Mouse (Mus musculus) heart, postnatal 0 days (tissue): ENCODE measurements around the gene Rheb. TPM values are rescaled to one million over a fixed set of nuclear protein-coding genes. Genes with fewer than 3 reads are reported as not detected.

Experiments
- ATAC-seq: fragments of 200-750 bp; cut with Nextera tagmentation; 2 replicates; pipeline ENCODE4 v1.8.0; 2017; ENCODE audit warnings: low read depth, moderate number of reproducible peaks, moderate library complexity; ENCODE audit not compliant: insufficient read depth
- DNase-seq: peaks from one replicate; pipeline ENCODE4 v3.0.0-alpha.2; 2016; ENCODE audit warnings: low spot score
- H3K27ac ChIP-seq: fragments of 300-500 bp; sonication (generic); 2 replicates; pipeline ENCODE4 v1.5.1; 2014; ENCODE audit warnings: low read depth, mild to moderate bottlenecking
- H3K27me3 ChIP-seq: fragments of 300-500 bp; sonication (generic); 2 replicates; pipeline ENCODE4 v1.6.1; 2014; ENCODE audit warnings: low read length, mixed read lengths; ENCODE audit not compliant: control insufficient read depth, insufficient read depth
- H3K36me3 ChIP-seq: fragments of 300-500 bp; sonication (generic); replicated peaks from 2 replicates; pipeline ENCODE4 v1.6.1; 2014; ENCODE audit warnings: low read length, mixed read lengths; ENCODE audit not compliant: control insufficient read depth, insufficient read depth
- H3K4me1 ChIP-seq: fragments of 300-500 bp; sonication (generic); 2 replicates; pipeline ENCODE4 v1.6.1; 2014; ENCODE audit warnings: antibody characterized with exemption; ENCODE audit not compliant: control insufficient read depth, insufficient read depth
- H3K4me2 ChIP-seq: fragments of 300-500 bp; sonication (generic); 2 replicates; pipeline ENCODE4 v1.6.1; 2014; ENCODE audit warnings: low read depth, mild to moderate bottlenecking, low read length, moderate library complexity
- H3K4me3 ChIP-seq: fragments of 300-500 bp; sonication (generic); 2 replicates; pipeline ENCODE4 v1.5.1; 2014; ENCODE audit warnings: low read depth, low read length
- H3K9ac ChIP-seq: fragments of 300-500 bp; sonication (generic); replicated peaks from 2 replicates; pipeline ENCODE4 v1.6.1; 2014; ENCODE audit warnings: low read depth, low read length, mixed read lengths
- H3K9me3 ChIP-seq: fragments of 300-500 bp; sonication (generic); replicated peaks from 2 replicates; pipeline ENCODE4 v1.6.1; 2016; ENCODE audit warnings: low read length; ENCODE audit not compliant: control insufficient read depth
- CTCF ChIP-seq: IDR thresholded peaks from 2 replicates; pipeline ENCODE4 v1.5.1; 2016; ENCODE audit warnings: antibody characterized with exemption, control low read depth, low read depth
- EP300 ChIP-seq: IDR thresholded peaks from 2 replicates; pipeline ENCODE4 v1.6.1; 2016; ENCODE audit warnings: antibody characterized with exemption, low read depth
- WGBS: fragments of 180-500 bp; shearing (Covaris S2); extraction: QIAGEN DNeasy Blood & Tissue Kit; methylation state at CpG from one replicate; pipeline ENCODE4 v1.1.7; 2014; 5-methylcytosine and 5-hydroxymethylcytosine counted together
- polyA plus RNA-seq: library from polyadenylated mRNA; unstranded; fragments of >200 nt; fragmentation: Nextera tagmentation; extraction: Ambion mirVana; gene quantifications from 2 replicates; pipeline ENCODE4 v1.2.1, GENCODE M21; 2015
- total RNA-seq: library from RNA; depleted of rRNA; stranded (reverse); fragments of >200 nt; gene quantifications from 2 replicates; pipeline ENCODE4 v1.2.3, GENCODE M21; 2014; ENCODE audit warnings: low replicate concordance

The Rheb gene
- total and polyA plus RNA-seq, 2 experiments from 2014 or later, result 101 to 250 TPM

DNA sequence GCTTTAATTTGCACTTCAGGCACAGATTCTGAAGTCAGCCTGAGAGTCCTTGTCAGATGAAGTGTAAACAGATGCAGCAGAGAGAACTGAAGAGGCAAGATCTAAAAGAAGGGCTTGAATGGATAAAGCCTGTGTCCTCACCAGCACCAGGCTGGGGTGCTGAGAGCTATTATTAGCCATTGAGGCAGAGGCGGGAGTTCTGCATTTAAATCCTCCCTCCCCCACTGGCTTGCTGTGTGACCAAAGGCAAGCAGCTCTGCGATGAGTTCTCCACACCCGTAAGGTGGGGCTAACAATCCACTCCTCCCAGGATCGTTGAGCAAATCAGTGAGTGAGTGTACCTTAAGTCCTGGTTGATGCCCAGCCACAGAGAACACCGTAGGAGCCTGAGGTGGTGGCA, 61.4 kb downstream of the Rheb start:
- Histone ChIP-seq H3K9ac (no peak overlapping the region), H3K27me3 (no peaks in the 10 kb centered on the region), H3K9me3 (peaks cover 16% of the 10 kb centered on the region), H3K4me1 (0 out of 2 replicates have a peak, but pooled peaks cover 5% of the 10 kb centered on the region), H3K4me2 (peak overlapping the region; percentile 35), H3K36me3 (no peaks in the 10 kb centered on the region), H3K27ac (no peak overlapping the region; the same call in 1 of the 2 replicates), H3K4me3 (no peak overlapping the region)
- ATAC-seq (peak; percentile 79), DNase-seq (peak; percentile 39)
- no peak for TF ChIP-seq CTCF
- TF ChIP-seq EP300, result no peak
- WGBS, result 8% methylated on average over 5 of the region's 5 CpGs

DNA sequence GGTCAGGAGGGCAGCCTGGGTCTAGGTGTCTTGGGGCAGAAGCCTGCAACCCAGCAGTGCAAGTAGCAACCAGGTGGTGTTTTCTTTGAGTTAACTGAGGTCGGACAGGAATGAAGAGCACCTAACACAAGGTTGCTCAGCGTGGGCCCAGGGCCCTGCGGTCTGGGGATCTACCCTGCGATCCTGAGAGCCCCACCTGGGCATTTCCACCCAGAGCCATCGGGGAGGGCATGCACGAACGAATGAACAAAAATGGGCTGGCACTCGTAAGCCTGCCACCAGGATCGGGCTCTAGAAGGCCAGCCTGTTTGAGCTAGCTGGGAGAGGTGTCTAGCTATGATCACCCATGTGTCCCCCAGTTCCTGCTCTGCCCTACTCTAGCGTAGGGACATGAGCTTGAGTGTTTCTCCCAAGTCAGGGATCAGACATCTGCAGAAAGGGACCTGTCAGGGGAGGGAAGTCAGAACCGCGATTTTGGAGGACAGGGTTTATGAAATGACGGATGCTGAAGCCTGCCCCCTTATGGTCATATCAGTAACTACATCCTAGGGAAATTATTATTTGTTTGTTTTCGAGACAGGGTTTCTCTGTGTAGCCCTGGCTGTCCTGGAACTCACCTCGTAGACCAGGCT, 62.4 kb downstream of the Rheb start:
- peak; percentile 57 for DNase-seq
- no peak overlapping the region for H3K9ac ChIP-seq
- no peaks in the 10 kb centered on the region for H3K36me3 ChIP-seq
- TF ChIP-seq CTCF, result peak; percentile 68
- no peak for TF ChIP-seq EP300
- no peaks in the 10 kb centered on the region for H3K27me3 ChIP-seq
- peaks cover 9% of the 10 kb centered on the region for H3K9me3 ChIP-seq
- 51% methylated on average over 15 of the region's 15 CpGs for WGBS
- no peak overlapping the region for H3K4me2 ChIP-seq
- no peak overlapping the region for H3K4me3 ChIP-seq
- H3K4me1 ChIP-seq, result 0 out of 2 replicates have a peak, but pooled peaks cover 5% of the 10 kb centered on the region
- ATAC-seq, result peak; percentile 53; the same call in 1 of the 2 replicates
- no peak overlapping the region for H3K27ac ChIP-seq

DNA sequence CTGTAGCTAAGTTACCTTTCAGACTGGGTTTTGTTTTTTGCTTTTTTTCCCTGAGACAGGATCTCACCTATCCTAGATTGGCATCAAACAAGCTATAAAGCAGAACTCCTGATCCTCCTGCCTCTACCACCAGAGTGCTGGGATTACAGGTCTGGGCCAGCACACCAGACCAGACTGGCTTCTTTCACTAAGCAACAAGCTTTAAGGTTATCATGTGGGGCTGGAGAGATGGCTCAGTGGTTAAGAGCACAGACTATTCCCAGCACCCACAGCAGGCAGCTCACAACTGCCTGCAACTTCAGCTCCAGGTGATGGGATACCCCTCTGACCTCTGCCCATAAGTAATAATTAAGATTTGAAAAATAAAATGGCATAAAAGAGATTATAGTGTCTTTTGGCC, 63.1 kb downstream of the Rheb start:
- H3K4me3 ChIP-seq, result no peak overlapping the region
- H3K9me3 ChIP-seq, result 0 out of 2 replicates have a peak, but pooled peaks cover 2% of the 10 kb centered on the region
- no peak overlapping the region for H3K4me2 ChIP-seq
- H3K4me1 ChIP-seq, result 0 out of 2 replicates have a peak, but pooled peaks cover 5% of the 10 kb centered on the region
- no peak overlapping the region for H3K9ac ChIP-seq
- H3K27me3 ChIP-seq, result no peaks in the 10 kb centered on the region
- ATAC-seq (no peak), DNase-seq (no peak)
- TF ChIP-seq CTCF, result no peak
- no peaks in the 10 kb centered on the region for H3K36me3 ChIP-seq
- H3K27ac ChIP-seq, result no peak overlapping the region

DNA sequence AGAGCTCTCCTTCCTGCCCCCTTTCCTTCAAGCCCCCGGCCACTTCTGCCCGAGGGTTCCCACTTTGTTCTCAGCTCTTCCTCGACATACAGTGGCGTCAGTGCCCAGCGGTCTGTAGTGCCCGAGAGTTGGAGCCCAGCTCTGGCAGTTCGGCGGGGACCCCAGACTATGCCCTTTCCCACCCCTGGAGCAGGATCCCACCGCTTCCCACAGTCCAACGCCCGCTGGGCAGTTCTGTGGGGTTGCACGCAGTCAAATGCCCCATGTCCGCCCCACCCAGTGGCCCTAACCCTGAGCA, 63.6 kb downstream of the Rheb start:
- no peaks in the 10 kb centered on the region for H3K9me3 ChIP-seq
- ATAC-seq (no peak), DNase-seq (no peak)
- 0 out of 2 replicates have a peak overlapping the region, but pooled peaks have one; percentile 7 for H3K4me2 ChIP-seq
- no peak overlapping the region for H3K27ac ChIP-seq
- WGBS, result 49% methylated on average over 13 of the region's 13 CpGs
- H3K4me1 ChIP-seq, result 0 out of 2 replicates have a peak, but pooled peaks cover 5% of the 10 kb centered on the region
- H3K4me3 ChIP-seq, result no peak overlapping the region
- H3K27me3 ChIP-seq, result no peaks in the 10 kb centered on the region
- no peaks in the 10 kb centered on the region for H3K36me3 ChIP-seq
- no peak overlapping the region for H3K9ac ChIP-seq
- TF ChIP-seq EP300 (no peak), CTCF (no peak)

DNA sequence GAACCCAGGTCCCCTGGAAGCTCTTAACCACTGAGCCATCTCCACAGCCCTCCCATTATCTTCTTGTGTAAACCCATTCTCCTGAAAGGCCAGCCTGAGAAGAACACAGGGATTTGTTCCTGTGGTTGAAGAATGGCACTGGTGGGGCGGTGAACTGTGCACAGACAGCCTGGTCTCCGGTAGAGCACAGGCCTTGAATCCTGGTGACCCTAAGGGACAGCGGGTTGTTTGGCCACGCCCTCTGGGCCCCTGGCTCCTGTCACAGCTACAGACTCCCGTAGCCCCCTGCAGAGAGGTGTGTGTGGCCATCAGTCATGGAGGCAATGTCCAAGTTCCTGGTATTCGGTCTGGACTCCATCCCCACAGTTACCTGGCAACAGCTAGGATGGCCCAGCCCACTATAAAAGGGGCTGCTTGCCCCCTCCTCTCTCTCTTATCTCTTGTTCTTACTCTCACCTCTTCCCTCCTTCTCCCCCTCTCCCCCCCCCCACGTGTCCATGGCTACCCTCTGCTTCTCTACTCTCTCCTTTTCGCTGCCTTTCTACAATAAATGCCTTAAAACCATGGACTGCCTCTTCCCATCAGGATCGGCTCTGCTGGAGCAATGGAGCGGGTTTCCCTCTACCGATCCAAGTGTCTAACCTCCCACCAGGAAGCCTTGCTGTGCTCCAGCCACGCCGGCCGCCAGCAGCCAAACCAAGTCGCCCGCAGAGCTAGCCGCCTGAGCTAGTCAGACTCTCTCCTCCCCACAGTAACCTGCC, 64.2 kb downstream of the Rheb start:
- Histone ChIP-seq H3K36me3 (no peaks in the 10 kb centered on the region), H3K4me2 (0 out of 2 replicates have a peak overlapping the region, but pooled peaks have one; percentile 7), H3K27ac (no peak overlapping the region), H3K9ac (no peak overlapping the region), H3K27me3 (no peaks in the 10 kb centered on the region), H3K4me1 (0 out of 2 replicates have a peak, but pooled peaks cover 5% of the 10 kb centered on the region), H3K9me3 (no peaks in the 10 kb centered on the region), H3K4me3 (no peak overlapping the region)
- WGBS, result 32% methylated on average over 17 of the region's 17 CpGs
- no peak for ATAC-seq
- no peak for TF ChIP-seq EP300
- no peak for TF ChIP-seq CTCF
- DNase-seq, result no peak
